Mouse (Mus musculus) forebrain, embryonic 11.5 days (tissue): ENCODE results near the gene Zfp36. TPM values are rescaled to one million over a fixed set of nuclear protein-coding genes. Genes with fewer than 3 reads are reported as not detected.
"Not testable (repeated sequence)": the region's sequence is repeated elsewhere in the genome, so short reads cannot be mapped to it uniquely, and the experiment has no call there.

ENCODE experiments used
- ATAC-seq: fragments of 200-750 bp; cut with Nextera tagmentation; replicated peaks from 2 replicates; pipeline ENCODE4 v1.8.0; 2017; ENCODE audit warnings: moderate TSS enrichment; ENCODE audit not compliant: low FRiP score
- DNase-seq: peaks from one replicate; pipeline ENCODE4 v3.0.0-alpha.2; 2017; ENCODE audit warnings: low spot score
- H3K27ac ChIP-seq: fragments of 300-500 bp; sonication (generic); 2 replicates; pipeline ENCODE4 v1.5.1; 2014; ENCODE audit warnings: low read depth, low read length
- H3K27me3 ChIP-seq: fragments of 300-500 bp; sonication (generic); 2 replicates; pipeline ENCODE4 v1.6.1; 2014; ENCODE audit warnings: mild to moderate bottlenecking, low read length, mixed read lengths; ENCODE audit not compliant: control insufficient read depth, insufficient read depth
- H3K36me3 ChIP-seq: fragments of 300-500 bp; sonication (generic); 2 replicates; pipeline ENCODE4 v1.6.1; 2014; ENCODE audit warnings: mild to moderate bottlenecking, low read length, moderate library complexity, mixed read lengths; ENCODE audit not compliant: control insufficient read depth, insufficient read depth
- H3K4me1 ChIP-seq: fragments of 300-500 bp; sonication (generic); replicated peaks from 2 replicates; pipeline ENCODE4 v1.6.1; 2014; ENCODE audit warnings: low read length, mixed read lengths; ENCODE audit not compliant: control insufficient read depth, insufficient read depth
- H3K4me2 ChIP-seq: fragments of 300-500 bp; sonication (generic); 2 replicates; pipeline ENCODE4 v1.6.1; 2014; ENCODE audit warnings: low read depth, mild to moderate bottlenecking, low read length, moderate library complexity, mixed read lengths; ENCODE audit not compliant: severe bottlenecking
- H3K4me3 ChIP-seq: fragments of 300-500 bp; sonication (generic); 2 replicates; pipeline ENCODE4 v1.5.1; 2014; ENCODE audit warnings: low read depth, low read length
- H3K9ac ChIP-seq: fragments of 300-500 bp; sonication (generic); 2 replicates; pipeline ENCODE4 v1.6.1; 2014; ENCODE audit warnings: low read length
- H3K9me3 ChIP-seq: fragments of 300-500 bp; sonication (generic); 2 replicates; pipeline ENCODE4 v1.6.1; 2016; ENCODE audit warnings: low read length, mixed read lengths; ENCODE audit not compliant: control insufficient read depth
- WGBS: fragments of 180-500 bp; shearing (Covaris S2); extraction: QIAGEN DNeasy Blood & Tissue Kit; methylation state at CpG from one replicate; pipeline ENCODE4 v1.1.7; 2014; 5-methylcytosine and 5-hydroxymethylcytosine counted together
- polyA plus RNA-seq: library from polyadenylated mRNA; unstranded; fragments of >200 nt; fragmentation: Nextera tagmentation; extraction: Ambion mirVana; gene quantifications from 2 replicates; pipeline ENCODE4 v1.2.1, GENCODE M21; 2014

Zfp36 gene
- polyA plus RNA-seq, 1 experiment from 2014 or later = 5.2 TPM

- not testable (repeated sequence) for ATAC-seq, H3K4me2 ChIP-seq, DNase-seq, H3K36me3 ChIP-seq, H3K9me3 ChIP-seq, H3K27me3 ChIP-seq, H3K4me3 ChIP-seq, H3K27ac ChIP-seq, H3K4me1 ChIP-seq, H3K9ac ChIP-seq
- 88% methylated on average over 7 of the region's 7 CpGs for WGBS
Measured at GRCm38 (mm10) chr7:28387384-28387783, 7.3 kb upstream of the Zfp36 start.

GRCm38 (mm10) chr7:28386877-28387276 is 6.8 kb upstream of the Zfp36 start:
- not testable (repeated sequence) for H3K36me3 ChIP-seq, H3K9ac ChIP-seq, ATAC-seq, DNase-seq, H3K4me1 ChIP-seq, H3K4me2 ChIP-seq, H3K4me3 ChIP-seq, H3K27ac ChIP-seq, H3K27me3 ChIP-seq, H3K9me3 ChIP-seq
- 86% methylated on average over 6 of the region's 6 CpGs for WGBS

GRCm38 (mm10) chr7:28386462-28386861 is 6.4 kb upstream of the Zfp36 start:
- Histone ChIP-seq H3K4me1 (peaks cover 5% of the 10 kb centered on the region; the same call in 1 of the 2 replicates), H3K9me3 (no peaks in the 10 kb centered on the region), H3K27me3 (no peaks in the 10 kb centered on the region), H3K36me3 (peaks cover 7% of the 10 kb centered on the region; the same call in 1 of the 2 replicates), H3K4me3 (no peak overlapping the region), H3K27ac (no peak overlapping the region), H3K4me2 (no peak overlapping the region), H3K9ac (no peak overlapping the region)
- WGBS = 28% methylated on average over 4 of the region's 4 CpGs
- DNase-seq (peak; percentile 91), ATAC-seq (peak; percentile 67)

GRCm38 (mm10) chr7:28386007-28386406 is 6.0 kb upstream of the Zfp36 start:
- Histone ChIP-seq H3K9me3 (no peaks in the 10 kb centered on the region), H3K4me1 (peaks cover 8% of the 10 kb centered on the region; the same call in 1 of the 2 replicates), H3K27ac (no peak overlapping the region), H3K27me3 (no peaks in the 10 kb centered on the region), H3K4me3 (no peak overlapping the region), H3K36me3 (peaks cover 7% of the 10 kb centered on the region; the same call in 1 of the 2 replicates), H3K4me2 (no peak overlapping the region), H3K9ac (no peak overlapping the region)
- WGBS = 88% methylated on average over 7 of the region's 7 CpGs
- ATAC-seq (no peak), DNase-seq (no peak)

- no peak overlapping the region for H3K27ac ChIP-seq
- H3K9me3 ChIP-seq = no peaks in the 10 kb centered on the region
- peaks cover 11% of the 10 kb centered on the region; the same call in 1 of the 2 replicates for H3K4me1 ChIP-seq
- no peak for DNase-seq
- H3K4me3 ChIP-seq = no peak overlapping the region
- no peaks in the 10 kb centered on the region for H3K27me3 ChIP-seq
- no peak overlapping the region for H3K9ac ChIP-seq
- peaks cover 6% of the 10 kb centered on the region; the same call in 1 of the 2 replicates for H3K36me3 ChIP-seq
- 93% methylated on average over 9 of the region's 9 CpGs for whole genome bisulfite sequencing
- no peak for ATAC-seq
- no peak overlapping the region for H3K4me2 ChIP-seq
Measured at GRCm38 (mm10) chr7:28385196-28385595, 5.1 kb upstream of the Zfp36 start.

GRCm38 (mm10) chr7:28384162-28384561 is 4.1 kb upstream of the Zfp36 start:
- Histone ChIP-seq H3K4me3 (no peak overlapping the region), H3K4me1 (peaks cover 14% of the 10 kb centered on the region; the same call in 1 of the 2 replicates), H3K9me3 (no peaks in the 10 kb centered on the region), H3K27me3 (no peaks in the 10 kb centered on the region), H3K4me2 (no peak overlapping the region), H3K27ac (no peak overlapping the region), H3K36me3 (peaks cover 4% of the 10 kb centered on the region; the same call in 1 of the 2 replicates), H3K9ac (no peak overlapping the region)
- 84% methylated on average over 6 of the region's 6 CpGs for WGBS
- DNase-seq (no peak), ATAC-seq (no peak)

- Histone ChIP-seq H3K36me3 (peaks cover 4% of the 10 kb centered on the region; the same call in 1 of the 2 replicates), H3K4me2 (no peak overlapping the region), H3K4me1 (peaks cover 16% of the 10 kb centered on the region; the same call in 1 of the 2 replicates), H3K9ac (no peak overlapping the region), H3K9me3 (no peaks in the 10 kb centered on the region), H3K4me3 (no peak overlapping the region), H3K27ac (no peak overlapping the region), H3K27me3 (no peaks in the 10 kb centered on the region)
- WGBS = 87% methylated on average over 4 of the region's 4 CpGs
- DNase-seq = no peak
- no peak for ATAC-seq
Measured at GRCm38 (mm10) chr7:28383606-28384005, 3.6 kb upstream of the Zfp36 start.

- H3K4me3 ChIP-seq = no peak overlapping the region
- DNase-seq (no peak), ATAC-seq (no peak)
- H3K27me3 ChIP-seq = 0 out of 2 replicates have a peak, but pooled peaks cover 2% of the 10 kb centered on the region
- no peak overlapping the region for H3K4me2 ChIP-seq
- WGBS = 74% methylated on average over 11 of the region's 11 CpGs
- no peak overlapping the region for H3K27ac ChIP-seq
- no peaks in the 10 kb centered on the region for H3K9me3 ChIP-seq
- H3K9ac ChIP-seq = no peak overlapping the region
- H3K4me1 ChIP-seq = peaks cover 22% of the 10 kb centered on the region
- peaks cover under 1% of the 10 kb centered on the region; the same call in 1 of the 2 replicates for H3K36me3 ChIP-seq
Measured at GRCm38 (mm10) chr7:28382981-28383396, 2.9 kb upstream of the Zfp36 start.

GRCm38 (mm10) chr7:28382347-28382951 is 2.4 kb upstream of the Zfp36 start:
- 0 out of 2 replicates have a peak, but pooled peaks cover 2% of the 10 kb centered on the region for H3K27me3 ChIP-seq
- ATAC-seq = no peak
- no peaks in the 10 kb centered on the region; the same call in 1 of the 2 replicates for H3K36me3 ChIP-seq
- no peak overlapping the region; the same call in 1 of the 2 replicates for H3K9ac ChIP-seq
- no peak overlapping the region for H3K4me3 ChIP-seq
- no peaks in the 10 kb centered on the region for H3K9me3 ChIP-seq
- no peak overlapping the region for H3K27ac ChIP-seq
- DNase-seq = no peak
- H3K4me1 ChIP-seq = peaks cover 24% of the 10 kb centered on the region
- WGBS = 71% methylated on average over 9 of the region's 12 CpGs
- H3K4me2 ChIP-seq = peak overlapping the region; percentile 54; the same call in 1 of the 2 replicates
